Mouse (Mus musculus): ENCODE measurements around the gene Hfe2.
"Not testable (repeated sequence)": the region's sequence is repeated elsewhere in the genome, so short reads cannot be mapped to it uniquely, and the experiment has no call there.

GRCm38 (mm10) chr3:96496620-96497275 lies 28.2 kb upstream of the Hfe2 start:
- TF ChIP-seq EP300, CTCF (IDR thresholded peaks at IDR 0.05; ENCODE audit: low read depth): not testable (repeated sequence)

Measured in liver, embryonic 14.5 days (tissue).